ENCODE assay signal across 8 mouse cellular contexts in genomic region chr11:97689861-97690260, GRCm38 (mm10). TPM values are rescaled to one million over a fixed set of nuclear protein-coding genes. Genes with fewer than 3 reads are reported as not detected.
DNase-seq lines count a peak whose midpoint lies in the region; ATAC-seq lines count a peak whose summit lies in the region.

No protein-coding gene starts in this region.

- no peak for ATAC-seq in cerebellum, adult (ENCODE audit: insufficient number of reproducible peaks, low FRiP score, low TSS enrichment)
- peak; percentile 51; the same call in 1 of the 2 replicates for ATAC-seq in megakaryocyte progenitor cell, adult 5-6 weeks (replicated peaks; ENCODE audit: poor library complexity)

- peak; percentile 48 to 71 for DNase-seq in cerebellum, adult 18-20 months
- DNase-seq in left cerebral cortex, postnatal 10 days (ENCODE audit: extremely low spot score in 1 of 2, low spot score in 2 of 2) = peak; percentile 49 to 77
- DNase-seq in left cerebral cortex, adult 8-10 months (ENCODE audit: low spot score in 2 of 2) = no peak
- DNase-seq in brain, adult 2 months (ENCODE audit: low read depth, low spot score) = peak; percentile 42
- DNase-seq in heart, postnatal 14 days = peak; percentile 70 to 79
- DNase-seq in thymus, postnatal 10 days (ENCODE audit: low spot score in 2 of 2) = peak; percentile 62 to 90

- intact Hi-C loops in left cerebral cortex, postnatal 10 days (cut with DNase I) = loop anchor here (5.0 kb wide), 1 partner anchor 43 kb away; no protein-coding TSS in a partner anchor
- intact Hi-C loops in heart, postnatal 14 days (cut with DNase I) = loop anchor here (2.0 kb wide), 1 partner anchor 201 kb away; no protein-coding TSS in a partner anchor

RNA-seq across cellular contexts. Expression of gene Cisd3, which starts 4.2 kb away (rescaled TPM):
- 10 to 100 TPM; 34.6 to 37.8 TPM for total RNA-seq in left cerebral cortex, postnatal 10 days (2021)
- 10 to 100 TPM; 44.0 to 61.2 (median 54.6) TPM for total RNA-seq in left cerebral cortex, adult 8-10 months (2022)
- total RNA-seq in heart, postnatal 14 days (2021) = 100 to 1,000 TPM; 146 to 147 TPM
- total RNA-seq in megakaryocyte progenitor cell, adult 5-6 weeks (2015) = 17.4 and 24.9 TPM in 2 replicates
- total RNA-seq in megakaryocyte progenitor cell, adult 5-6 weeks (2017) = 3.5 and 5.4 TPM in 2 replicates

RNA-seq across cellular contexts. Expression of gene Pcgf2, which starts 10.4 kb away (rescaled TPM):
- total RNA-seq in left cerebral cortex, postnatal 10 days (2021) = 10 to 100 TPM; 48.3 to 51.6 TPM
- 10 to 100 TPM; 35.3 to 39.6 (median 37.6) TPM for total RNA-seq in left cerebral cortex, adult 8-10 months (2022)
- total RNA-seq in heart, postnatal 14 days (2021) = 10 to 100 TPM; 11.1 to 12.9 TPM
- total RNA-seq in megakaryocyte progenitor cell, adult 5-6 weeks (2015) = 3.9 and 4.6 TPM in 2 replicates
- total RNA-seq in megakaryocyte progenitor cell, adult 5-6 weeks (2017) = 1.2 and 1.5 TPM in 2 replicates

RNA-seq across cellular contexts. Expression of gene Psmb3, which starts 13.3 kb away (rescaled TPM):
- 100 to 1,000 TPM; 153 to 159 TPM for total RNA-seq in left cerebral cortex, postnatal 10 days (2021)
- total RNA-seq in left cerebral cortex, adult 8-10 months (2022) = 100 to 1,000 TPM; 117 to 140 (median 132) TPM
- 100 to 1,000 TPM; 161 to 169 TPM for total RNA-seq in heart, postnatal 14 days (2021)
- total RNA-seq in megakaryocyte progenitor cell, adult 5-6 weeks (2015) = 114 and 126 TPM in 2 replicates
- total RNA-seq in megakaryocyte progenitor cell, adult 5-6 weeks (2017) = 158 and 185 TPM in 2 replicates

RNA-seq across cellular contexts. Expression of gene Mllt6, which starts 26.6 kb away (rescaled TPM):
- total RNA-seq in left cerebral cortex, postnatal 10 days (2021) = 10 to 100 TPM; 66.9 to 71.6 TPM
- 100 to 1,000 TPM; 141 to 184 (median 161) TPM for total RNA-seq in left cerebral cortex, adult 8-10 months (2022)
- 10 to 100 TPM; 58.1 to 61.7 TPM for total RNA-seq in heart, postnatal 14 days (2021)
- total RNA-seq in megakaryocyte progenitor cell, adult 5-6 weeks (2015) = 3.3 and 4.5 TPM in 2 replicates
- 5.8 and 7.2 TPM in 2 replicates for total RNA-seq in megakaryocyte progenitor cell, adult 5-6 weeks (2017)

RNA-seq across cellular contexts. Expression of gene Pip4k2b, which starts 54.6 kb away (rescaled TPM):
- total RNA-seq in left cerebral cortex, postnatal 10 days (2021) = 100 to 1,000 TPM; 146 to 153 TPM
- 100 to 1,000 TPM; 109 to 123 (median 110) TPM for total RNA-seq in left cerebral cortex, adult 8-10 months (2022)
- 10 to 100 TPM; 20.7 to 22.6 TPM for total RNA-seq in heart, postnatal 14 days (2021)
- total RNA-seq in megakaryocyte progenitor cell, adult 5-6 weeks (2015) = 16.9 and 17.6 TPM in 2 replicates
- total RNA-seq in megakaryocyte progenitor cell, adult 5-6 weeks (2017) = 17.2 and 28.6 TPM in 2 replicates

Comparison
In these comparisons a context has a peak if more than half of its experiments do, and no peak if none do; other contexts are left out.
1. DNase-seq: peak in cerebellum, adult 18-20 months (2 of 2), left cerebral cortex, postnatal 10 days (2 of 2), brain, adult 2 months (single experiment), heart, postnatal 14 days (2 of 2) and thymus, postnatal 10 days (2 of 2); none in left cerebral cortex, adult 8-10 months (0 of 2).